Mouse (Mus musculus): ENCODE measurements around the gene Atg9a.

GRCm38 (mm10) chr1:75212542-75212941, 20.5 kb upstream of the Atg9a start:
- TF ChIP-seq CTCF (IDR thresholded peaks at IDR 0.05; ENCODE audit: low read depth, low read length) (no peak), POLR2A (IDR thresholded peaks at IDR 0.05; ENCODE audit: insufficient read depth, low read length) (no peak)

Data from ES-Bruce4 (cell line).